Mouse (Mus musculus): ENCODE data around the gene Lman1l.

- TF ChIP-seq POLR2A (IDR thresholded peaks at IDR 0.05; ENCODE audit: borderline replicate concordance, control insufficient read depth, low read depth, low read length) (no peak), CTCF (IDR thresholded peaks at IDR 0.05; ENCODE audit: control insufficient read depth, insufficient read depth, low read length) (no peak)
These were observed 2.9 kb downstream of the Lman1l start for GRCm38 (mm10) chr9:57617556-57618169.
